ENCODE assay signal across 7 mouse cellular contexts in the genomic region with DNA sequence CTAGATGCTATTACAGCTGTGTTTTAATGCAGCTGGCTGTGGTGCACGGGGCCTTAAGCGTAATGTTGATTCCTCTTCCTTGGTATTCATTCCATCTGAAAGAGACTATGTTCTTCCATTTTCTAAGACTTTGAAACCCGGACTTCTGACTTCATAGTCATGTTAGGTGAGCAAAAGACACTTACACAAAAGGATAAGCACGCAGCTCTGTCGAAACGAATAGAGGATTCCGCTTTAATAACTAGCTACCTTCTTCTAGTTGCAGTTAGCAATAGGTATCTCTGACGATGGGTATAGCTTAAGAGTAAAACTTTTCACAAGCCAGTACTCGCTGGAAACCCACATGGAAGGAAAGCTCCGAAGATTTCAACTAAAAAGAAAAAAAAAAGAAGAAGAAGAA. TPM values are rescaled to one million over a fixed set of nuclear protein-coding genes. Genes with fewer than 3 reads are reported as not detected.
A peak's percentile ranks its signal among the peaks of the same experiment; 100 is the strongest.
DNase-seq lines count a peak whose midpoint lies in the region; ATAC-seq and TF ChIP-seq lines count a peak whose summit lies in the region.

No protein-coding gene starts in this region.

- H3K36me3 ChIP-seq in thymus, adult 2 months (ENCODE audit: control insufficient read depth, insufficient read depth, low read length), result no peaks in the 10 kb centered on the region
- H3K36me3 ChIP-seq in liver, embryonic 12.5 days, result no peaks in the 10 kb centered on the region

- no peak for ATAC-seq in liver, embryonic 12.5 days
- ATAC-seq in erythroid progenitor cell, adult 5-6 weeks (replicated peaks; ENCODE audit: low FRiP score, poor library complexity, severe bottlenecking), result no peak

- H3K27ac ChIP-seq in thymus, adult 2 months (ENCODE audit: control insufficient read depth, insufficient read depth, low read length), result no peak overlapping the region
- no peak overlapping the region for H3K27ac ChIP-seq in liver, embryonic 12.5 days

- peak overlapping the region; percentile 53 for H3K9ac ChIP-seq in liver, embryonic 12.5 days

- peak overlapping the region; percentile 82 for H3K4me2 ChIP-seq in liver, embryonic 12.5 days

- H3K27me3 ChIP-seq in thymus, adult 2 months (ENCODE audit: control insufficient read depth, insufficient read depth, low read length), result peaks cover 3% of the 10 kb centered on the region; the same call in 1 of the 2 replicates
- peaks cover 37% of the 10 kb centered on the region for H3K27me3 ChIP-seq in liver, embryonic 12.5 days (replicated peaks)

- WGBS in thymus, adult 2 months, result 30% methylated on average over 10 of the region's 10 CpGs
- WGBS in liver, embryonic 12.5 days (ENCODE audit: insufficient replicate concordance), result 14% methylated on average over 10 of the region's 10 CpGs

- DNase-seq in thymus, adult 2 months, result no peak
- DNase-seq in thymus, postnatal 0 days (ENCODE audit: low spot score), result no peak
- peak; percentile 33 for DNase-seq in forelimb bud, embryonic 11.5 days (ENCODE audit: low read depth, low spot score)
- DNase-seq in kidney, postnatal 14 days, result no peak
- no peak for DNase-seq in ovary, postnatal 14 days (ENCODE audit: low spot score)

- TF ChIP-seq POLR2A in thymus, adult 2 months (IDR thresholded peaks at IDR 0.05; ENCODE audit: control insufficient read depth, extremely low read depth, insufficient read depth, low read length, poor library complexity), result no peak

- TF ChIP-seq CTCF in thymus, adult 2 months (IDR thresholded peaks at IDR 0.05; ENCODE audit: borderline replicate concordance, control insufficient read depth, extremely low read depth, insufficient read depth, low read length, poor library complexity), result no peak

- no peaks in the 10 kb centered on the region for H3K9me3 ChIP-seq in liver, embryonic 12.5 days (replicated peaks)

- peaks cover 6% of the 10 kb centered on the region for H3K4me1 ChIP-seq in thymus, adult 2 months (replicated peaks; ENCODE audit: control insufficient read depth, insufficient read depth, low read length)
- H3K4me1 ChIP-seq in liver, embryonic 12.5 days, result peaks cover 18% of the 10 kb centered on the region

- H3K4me3 ChIP-seq in thymus, adult 2 months (ENCODE audit: control insufficient read depth, insufficient read depth, low read length), result peak overlapping the region; percentile 36; the same call in 1 of the 2 replicates
- H3K4me3 ChIP-seq in liver, embryonic 12.5 days, result peak overlapping the region; percentile 61

RNA-seq across cellular contexts. Expression of gene Lpar1, which starts 1.5 kb away (rescaled TPM):
- 12.6 and 16.6 TPM in 2 replicates for polyA plus RNA-seq in thymus, adult 2 months (2012; rRNA removed)
- polyA plus RNA-seq in thymus, postnatal 0 days (2015; fragmentation: Nextera tagmentation; extraction: Ambion mirVana), result 24.2 and 26.5 TPM in 2 replicates
- 8.8 and 10.9 TPM in 2 replicates for polyA plus RNA-seq in liver, embryonic 12.5 days (2016; fragmentation: Nextera tagmentation; extraction: Ambion mirVana)
- total RNA-seq in erythroid progenitor cell, adult 5-6 weeks (2015; ENCODE audit: low replicate concordance), result not detected in 2 replicates
- total RNA-seq in erythroid progenitor cell, adult 5-6 weeks (2017; ENCODE audit: low replicate concordance), result not detected in 2 replicates
